ENCODE assay signal across 24 mouse cellular contexts in the genomic region with DNA sequence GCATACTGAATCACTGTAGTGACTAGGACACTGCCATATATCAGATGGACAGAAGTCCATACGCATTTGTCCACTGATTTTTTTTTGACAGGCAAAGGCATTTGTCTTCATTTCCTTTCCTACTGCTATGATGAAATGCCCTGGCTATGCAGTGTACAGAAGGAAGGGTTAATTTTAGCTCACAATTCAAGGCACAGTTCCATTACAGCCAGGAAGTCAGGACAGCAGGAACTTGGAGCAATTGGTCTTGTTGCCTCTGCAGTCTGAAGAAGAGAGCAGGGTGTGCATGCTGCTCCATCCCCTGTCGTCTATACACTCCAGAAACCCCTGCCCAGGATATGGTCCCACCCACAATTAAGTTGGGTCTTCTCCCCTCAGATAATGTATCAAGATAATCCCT. TPM values are rescaled to one million over a fixed set of nuclear protein-coding genes. Genes with fewer than 3 reads are reported as not detected.
DNase-seq lines count a peak whose midpoint lies in the region; ATAC-seq and TF ChIP-seq lines count a peak whose summit lies in the region.
"Had no signal": no experiment of that assay in that cellular context is flagged by ENCODE, and none has a peak within 500 bp of the region (broad histone marks: within the 10 kb centered on the region; RNA-seq: fewer than 3 reads in every experiment).

No protein-coding gene starts in this region.

- intact Hi-C loops in heart, postnatal 36 days (cut with DNase I) = no loop called here

- no peak for TF ChIP-seq CTCF in lung, postnatal 0 days (IDR thresholded peaks at IDR 0.05)

- peak; percentile 48 for DNase-seq in heart, adult 11 months
- DNase-seq in heart, postnatal 36 days = no peak
- no peak for DNase-seq in kidney, postnatal 14 days
- DNase-seq in lung, postnatal 14 days = no peak
- peak; percentile 29 for DNase-seq in lung, postnatal 0 days (ENCODE audit: low spot score)
- DNase-seq in lung, postnatal 4 days = no peak
- DNase-seq: adrenal gland, adult 8-10 months; adrenal gland, postnatal 14 days; adrenal gland, postnatal 36 days; B cell, adult 2 months; cerebellum, adult 11-12 months; cerebellum, adult 9-10 months; cerebellum, postnatal 10 days; cerebellum, postnatal 25 days had no signal

- peaks cover 39% of the 10 kb centered on the region for H3K36me3 ChIP-seq in kidney, embryonic 16.5 days (ENCODE audit: insufficient read depth, low read length)
- peaks cover 44% of the 10 kb centered on the region for H3K36me3 ChIP-seq in lung, embryonic 15.5 days
- peaks cover 10% of the 10 kb centered on the region; the same call in 1 of the 2 replicates for H3K36me3 ChIP-seq in lung, postnatal 0 days (ENCODE audit: insufficient read depth, low read length)
- H3K36me3 ChIP-seq: G1E had no signal

- no peak overlapping the region for H3K4me2 ChIP-seq in kidney, embryonic 16.5 days (replicated peaks; ENCODE audit: low read depth, low read length)
- H3K4me2 ChIP-seq in lung, embryonic 15.5 days = no peak overlapping the region
- no peak overlapping the region for H3K4me2 ChIP-seq in lung, postnatal 0 days (replicated peaks; ENCODE audit: low read depth, low read length)
- H3K4me2 ChIP-seq: embryonic facial prominence, embryonic 12.5 days; forebrain, embryonic 13.5 days had no signal

- 0 out of 2 replicates have a peak overlapping the region, but pooled peaks have one; percentile 45 for H3K27ac ChIP-seq in kidney, embryonic 16.5 days (ENCODE audit: low read length)
- no peak overlapping the region for H3K27ac ChIP-seq in lung, embryonic 15.5 days
- no peak overlapping the region for H3K27ac ChIP-seq in lung, postnatal 0 days (ENCODE audit: low read length)
- H3K27ac ChIP-seq: embryonic facial prominence, embryonic 10.5 days; embryonic facial prominence, embryonic 12.5 days; forebrain, embryonic 13.5 days had no signal

- H3K9ac ChIP-seq in kidney, embryonic 16.5 days (replicated peaks; ENCODE audit: low read length) = no peak overlapping the region
- no peak overlapping the region for H3K9ac ChIP-seq in lung, embryonic 15.5 days
- no peak overlapping the region for H3K9ac ChIP-seq in lung, postnatal 0 days (replicated peaks; ENCODE audit: low read depth)
- H3K9ac ChIP-seq: embryonic facial prominence, embryonic 12.5 days; forebrain, embryonic 13.5 days had no signal

- no peaks in the 10 kb centered on the region for H3K9me3 ChIP-seq in kidney, embryonic 16.5 days (ENCODE audit: low read length)
- no peaks in the 10 kb centered on the region for H3K9me3 ChIP-seq in lung, embryonic 15.5 days
- H3K9me3 ChIP-seq in lung, postnatal 0 days (ENCODE audit: low read length) = no peaks in the 10 kb centered on the region
- H3K9me3 ChIP-seq: embryonic facial prominence, embryonic 12.5 days; forebrain, embryonic 13.5 days; G1E had no signal

- H3K27me3 ChIP-seq in kidney, embryonic 16.5 days (ENCODE audit: insufficient read depth, low read length) = no peaks in the 10 kb centered on the region
- no peaks in the 10 kb centered on the region for H3K27me3 ChIP-seq in lung, embryonic 15.5 days
- H3K27me3 ChIP-seq in lung, postnatal 0 days (replicated peaks; ENCODE audit: insufficient read depth, low read length) = no peaks in the 10 kb centered on the region
- H3K27me3 ChIP-seq: CH12.LX; embryonic facial prominence, embryonic 12.5 days; forebrain, embryonic 13.5 days; Patski had no signal

- 69% methylated on average over 2 of the region's 2 CpGs for WGBS in kidney, embryonic 16.5 days
- WGBS in lung, embryonic 15.5 days = 62% methylated on average over 2 of the region's 2 CpGs
- 69% methylated on average over 2 of the region's 2 CpGs for WGBS in lung, postnatal 0 days

- no peak overlapping the region for H3K4me3 ChIP-seq in kidney, embryonic 16.5 days (ENCODE audit: low read length)
- H3K4me3 ChIP-seq in lung, embryonic 15.5 days = no peak overlapping the region
- no peak overlapping the region for H3K4me3 ChIP-seq in lung, postnatal 0 days (ENCODE audit: low read depth, low read length)
- H3K4me3 ChIP-seq: embryonic facial prominence, embryonic 10.5 days; embryonic facial prominence, embryonic 12.5 days; forebrain, embryonic 13.5 days had no signal

- no peak for ATAC-seq in kidney, embryonic 16.5 days (ENCODE audit: low FRiP score, low TSS enrichment)
- ATAC-seq in lung, embryonic 15.5 days (ENCODE audit: borderline replicate concordance, extremely low read depth, low FRiP score, low TSS enrichment) = peak; percentile 55; the same call in 1 of the 2 replicates
- peak; percentile 28; the same call in 1 of the 2 replicates for ATAC-seq in lung, postnatal 0 days
- ATAC-seq: activated CD4-positive, CD25-positive, alpha-beta regulatory T cell, adult 4 months; CD4-positive, CD25-positive, alpha-beta regulatory T cell, adult 4 months; forebrain, embryonic 13.5 days; Patski had no signal

- H3K4me1 ChIP-seq in kidney, embryonic 16.5 days (ENCODE audit: insufficient read depth, low read length) = no peaks in the 10 kb centered on the region
- H3K4me1 ChIP-seq in lung, embryonic 15.5 days = no peaks in the 10 kb centered on the region
- no peaks in the 10 kb centered on the region for H3K4me1 ChIP-seq in lung, postnatal 0 days (ENCODE audit: insufficient read depth, low read depth, low read length)
- H3K4me1 ChIP-seq: embryonic facial prominence, embryonic 10.5 days; embryonic facial prominence, embryonic 12.5 days; forebrain, embryonic 13.5 days had no signal

- TF ChIP-seq EP300 in lung, postnatal 0 days (IDR thresholded peaks at IDR 0.05) = no peak

RNA-seq across cellular contexts. Expression of gene Ttl, which starts 13.5 kb away (rescaled TPM):
- 10 to 100 TPM; 18.8 to 19.9 TPM for total RNA-seq in heart, postnatal 36 days (2021)
- polyA plus RNA-seq in kidney, embryonic 16.5 days (2015; fragmentation: Nextera tagmentation; extraction: Ambion mirVana) = 13.4 TPM in 2 replicates
- polyA plus RNA-seq in lung, embryonic 15.5 days (2015; fragmentation: Nextera tagmentation; extraction: Ambion mirVana) = 12.4 and 13.7 TPM in 2 replicates
- polyA plus RNA-seq in lung, postnatal 0 days (2015; fragmentation: Nextera tagmentation; extraction: Ambion mirVana) = 10.0 and 11.6 TPM in 2 replicates
- polyA plus RNA-seq: G1E had no signal

RNA-seq across cellular contexts. Expression of gene Polr1b, which starts 21.6 kb away (rescaled TPM):
- 10 to 100 TPM; 11.9 to 12.2 TPM for total RNA-seq in heart, postnatal 36 days (2021)
- 27.2 and 33.4 TPM in 2 replicates for polyA plus RNA-seq in kidney, embryonic 16.5 days (2015; fragmentation: Nextera tagmentation; extraction: Ambion mirVana)
- polyA plus RNA-seq in lung, embryonic 15.5 days (2015; fragmentation: Nextera tagmentation; extraction: Ambion mirVana) = 27.4 and 27.9 TPM in 2 replicates
- polyA plus RNA-seq in lung, postnatal 0 days (2015; fragmentation: Nextera tagmentation; extraction: Ambion mirVana) = 5.5 and 6.7 TPM in 2 replicates

RNA-seq across cellular contexts. Expression of gene Vinac1, which starts 31.2 kb away (rescaled TPM):
- total RNA-seq in heart, postnatal 36 days (2021) = not detected
- 0.04 TPM in 1 of 2 replicates, not detected in the other for polyA plus RNA-seq in kidney, embryonic 16.5 days (2015; fragmentation: Nextera tagmentation; extraction: Ambion mirVana)
- polyA plus RNA-seq in lung, embryonic 15.5 days (2015; fragmentation: Nextera tagmentation; extraction: Ambion mirVana) = 0.09 and 0.20 TPM in 2 replicates
- 0.18 and 0.23 TPM in 2 replicates for polyA plus RNA-seq in lung, postnatal 0 days (2015; fragmentation: Nextera tagmentation; extraction: Ambion mirVana)
- total RNA-seq: CH12.LX had no signal
- polyA plus RNA-seq: activated CD4-positive, CD25-positive, alpha-beta regulatory T cell, adult 4 months; CD4-positive, CD25-positive, alpha-beta regulatory T cell, adult 4 months; G1E had no signal

RNA-seq across cellular contexts. Expression of gene Chchd5, which starts 50.3 kb away (rescaled TPM):
- total RNA-seq in heart, postnatal 36 days (2021) = 10 to 100 TPM; 12.4 to 12.5 TPM
- 26.1 and 27.0 TPM in 2 replicates for polyA plus RNA-seq in kidney, embryonic 16.5 days (2015; fragmentation: Nextera tagmentation; extraction: Ambion mirVana)
- polyA plus RNA-seq in lung, embryonic 15.5 days (2015; fragmentation: Nextera tagmentation; extraction: Ambion mirVana) = 27.1 and 27.8 TPM in 2 replicates
- 21.1 and 21.4 TPM in 2 replicates for polyA plus RNA-seq in lung, postnatal 0 days (2015; fragmentation: Nextera tagmentation; extraction: Ambion mirVana)

Comparison
In these comparisons a context has a peak if more than half of its experiments do, and no peak if none do; other contexts are left out.
1. DNase-seq: peak in heart, adult 11 months (single experiment) and lung, postnatal 0 days (single experiment); none in heart, postnatal 36 days (0 of 2), kidney, postnatal 14 days (single experiment), lung, postnatal 14 days (single experiment) and lung, postnatal 4 days (0 of 2).